Mouse (Mus musculus) limb, embryonic 13.5 days (tissue): Measurements from ENCODE around the gene Olfr418. TPM values are rescaled to one million over a fixed set of nuclear protein-coding genes. Genes with fewer than 3 reads are reported as not detected.
"Not testable (repeated sequence)": the region's sequence is repeated elsewhere in the genome, so short reads cannot be mapped to it uniquely, and the experiment has no call there.

Experiments
- ATAC-seq: fragments of 200-750 bp; cut with Nextera tagmentation; 2 replicates; pipeline ENCODE4 v1.8.0; 2017; ENCODE audit warnings: low read depth, moderate number of reproducible peaks, moderate TSS enrichment; ENCODE audit not compliant: low FRiP score
- H3K27ac ChIP-seq: fragments of 300-500 bp; sonication (generic); 2 replicates; pipeline ENCODE4 v1.5.1; 2015; ENCODE audit warnings: inconsistent platforms, mild to moderate bottlenecking, moderate library complexity
- H3K27me3 ChIP-seq: fragments of 300-500 bp; sonication (generic); 2 replicates; pipeline ENCODE4 v1.6.1; 2015; ENCODE audit warnings: mild to moderate bottlenecking, inconsistent platforms
- H3K36me3 ChIP-seq: fragments of 300-500 bp; sonication (generic); 2 replicates; pipeline ENCODE4 v1.6.1; 2015; ENCODE audit warnings: inconsistent platforms, mild to moderate bottlenecking, moderate library complexity
- H3K4me1 ChIP-seq: fragments of 300-500 bp; sonication (generic); 2 replicates; pipeline ENCODE4 v1.6.1; 2015; ENCODE audit warnings: inconsistent platforms
- H3K4me2 ChIP-seq: fragments of 300-500 bp; sonication (generic); replicated peaks from 2 replicates; pipeline ENCODE4 v1.6.1; 2015; ENCODE audit warnings: inconsistent platforms, mild to moderate bottlenecking, moderate library complexity
- H3K4me3 ChIP-seq: fragments of 300-500 bp; sonication (generic); 2 replicates; pipeline ENCODE4 v1.5.1; 2015; ENCODE audit warnings: moderate library complexity, mild to moderate bottlenecking, inconsistent platforms
- H3K9ac ChIP-seq: fragments of 300-500 bp; sonication (generic); 2 replicates; pipeline ENCODE4 v1.6.1; 2015; ENCODE audit warnings: mild to moderate bottlenecking, inconsistent platforms
- H3K9me3 ChIP-seq: fragments of 300-500 bp; sonication (generic); 2 replicates; pipeline ENCODE4 v1.6.1; 2016; ENCODE audit warnings: inconsistent platforms
- WGBS: fragments of 180-500 bp; shearing (Covaris S2); methylation state at CpG from one replicate; pipeline ENCODE4 v1.1.7; 2015; 5-methylcytosine and 5-hydroxymethylcytosine counted together
- polyA plus RNA-seq: library from polyadenylated mRNA; unstranded; fragments of >200 nt; fragmentation: Nextera tagmentation; extraction: Ambion mirVana; gene quantifications from 2 replicates; pipeline ENCODE4 v1.2.1, GENCODE M21; 2015

The Olfr418 gene
- not detected in 2 replicates for polyA plus RNA-seq

- no peak within 1 kb of the TSS for H3K4me2 ChIP-seq
- H3K4me3 ChIP-seq, result no peak within 1 kb of the TSS
- no peaks in the 10 kb centered on the region for H3K9me3 ChIP-seq
- no peak within 1 kb of the TSS for H3K9ac ChIP-seq
- H3K27me3 ChIP-seq, result no peaks in the 10 kb centered on the region
- ATAC-seq, result no peak
- H3K36me3 ChIP-seq, result no peaks in the 10 kb centered on the region
- H3K27ac ChIP-seq, result no peak within 1 kb of the TSS
- no peaks in the 10 kb centered on the region for H3K4me1 ChIP-seq
Measured at GRCm38 (mm10) chr1:173265701-173266100, at the start of gene Olfr418. TSS of gene Olfr418 (plus strand) at chr1:173266001.

GRCm38 (mm10) chr1:173216481-173216880 lies 49.3 kb upstream of the Olfr418 start:
- no peaks in the 10 kb centered on the region for H3K36me3 ChIP-seq
- H3K4me2 ChIP-seq, result no peak overlapping the region
- H3K4me1 ChIP-seq, result no peaks in the 10 kb centered on the region
- 89% methylated on average over 3 of the region's 3 CpGs for WGBS
- H3K4me3 ChIP-seq, result no peak overlapping the region
- no peak for ATAC-seq
- no peak overlapping the region for H3K27ac ChIP-seq
- H3K9me3 ChIP-seq, result no peaks in the 10 kb centered on the region
- no peak overlapping the region for H3K9ac ChIP-seq
- no peaks in the 10 kb centered on the region for H3K27me3 ChIP-seq

DNA sequence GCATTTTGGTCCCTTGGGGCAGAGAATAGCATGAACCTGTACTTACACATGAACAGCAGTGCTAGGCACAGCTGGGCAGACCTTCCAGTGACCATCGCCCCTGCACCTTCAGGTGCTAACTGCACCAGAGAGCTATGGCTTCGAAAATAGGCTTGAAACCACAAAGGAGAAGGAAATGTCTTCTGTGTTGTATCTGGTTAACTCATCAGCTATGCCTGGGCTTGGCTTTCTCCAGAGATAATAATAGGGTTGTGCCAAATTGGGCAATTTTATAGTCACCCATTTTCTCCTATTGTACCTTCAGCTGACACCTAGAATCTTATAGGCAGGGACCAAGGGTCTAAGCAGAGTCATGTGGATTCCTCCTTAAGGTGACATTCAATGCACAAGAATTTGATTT lies 38.7 kb upstream of the Olfr418 start, which contains the start of gene Fcer1a:
Gene Fcer1a (minus strand): TSS at position 134 of the 400 bp plus-strand sequence.
- Histone ChIP-seq H3K4me2 (no peak within 1 kb of the TSS), H3K4me3 (no peak within 1 kb of the TSS), H3K27ac (no peak within 1 kb of the TSS), H3K4me1 (no peaks in the 10 kb centered on the region), H3K27me3 (no peaks in the 10 kb centered on the region), H3K9me3 (no peaks in the 10 kb centered on the region), H3K36me3 (no peaks in the 10 kb centered on the region), H3K9ac (no peak within 1 kb of the TSS)
- WGBS, result 74% methylated on average over 2 of the region's 2 CpGs
- ATAC-seq, result no peak

GRCm38 (mm10) chr1:173237004-173237403 lies 28.8 kb upstream of the Olfr418 start:
- H3K36me3 ChIP-seq, H3K4me1 ChIP-seq, ATAC-seq, H3K4me2 ChIP-seq, H3K9ac ChIP-seq, H3K4me3 ChIP-seq, H3K27ac ChIP-seq, H3K9me3 ChIP-seq, H3K27me3 ChIP-seq: not testable (repeated sequence)
- 85% methylated on average over 1 of the region's 1 CpGs for WGBS

- no peak overlapping the region for H3K4me3 ChIP-seq
- H3K36me3 ChIP-seq, result no peaks in the 10 kb centered on the region
- ATAC-seq, result no peak
- 93% methylated on average over 3 of the region's 3 CpGs for WGBS
- no peaks in the 10 kb centered on the region for H3K9me3 ChIP-seq
- no peaks in the 10 kb centered on the region for H3K27me3 ChIP-seq
- no peak overlapping the region for H3K27ac ChIP-seq
- H3K9ac ChIP-seq, result no peak overlapping the region
- H3K4me2 ChIP-seq, result no peak overlapping the region
- no peaks in the 10 kb centered on the region for H3K4me1 ChIP-seq
Measured at GRCm38 (mm10) chr1:173249888-173250287, 15.9 kb upstream of the Olfr418 start.

DNA sequence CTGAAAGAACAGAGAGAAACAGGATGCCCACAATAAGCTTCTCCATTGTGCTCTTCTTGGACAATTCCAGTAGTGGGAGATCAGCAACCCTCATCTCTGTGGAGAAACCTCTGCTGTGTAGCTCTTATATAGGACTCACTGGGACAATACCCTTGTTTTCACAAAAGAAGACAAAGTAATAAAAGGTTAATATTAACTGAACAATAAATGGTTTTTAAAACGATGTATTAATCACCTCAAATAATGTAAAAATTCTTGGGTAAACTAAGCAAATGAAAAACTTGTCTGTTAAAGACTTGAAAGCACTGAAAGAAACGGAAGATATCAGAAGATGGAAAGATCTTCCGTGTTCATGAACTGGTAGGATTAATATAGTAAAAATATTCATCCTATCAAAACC lies 11.9 kb downstream of the Olfr418 start, which contains the start of gene Mptx2:
Gene Mptx2 (minus strand): TSS at position 101 of the 400 bp plus-strand sequence.
- H3K27me3 ChIP-seq, result no peaks in the 10 kb centered on the region
- no peaks in the 10 kb centered on the region for H3K9me3 ChIP-seq
- no peak for ATAC-seq
- no peak within 1 kb of the TSS for H3K4me2 ChIP-seq
- no peaks in the 10 kb centered on the region for H3K4me1 ChIP-seq
- H3K36me3 ChIP-seq, result no peaks in the 10 kb centered on the region
- WGBS, result 72% methylated on average over 3 of the region's 3 CpGs
- H3K4me3 ChIP-seq, result no peak within 1 kb of the TSS
- H3K9ac ChIP-seq, result no peak within 1 kb of the TSS
- H3K27ac ChIP-seq, result no peak within 1 kb of the TSS

DNA sequence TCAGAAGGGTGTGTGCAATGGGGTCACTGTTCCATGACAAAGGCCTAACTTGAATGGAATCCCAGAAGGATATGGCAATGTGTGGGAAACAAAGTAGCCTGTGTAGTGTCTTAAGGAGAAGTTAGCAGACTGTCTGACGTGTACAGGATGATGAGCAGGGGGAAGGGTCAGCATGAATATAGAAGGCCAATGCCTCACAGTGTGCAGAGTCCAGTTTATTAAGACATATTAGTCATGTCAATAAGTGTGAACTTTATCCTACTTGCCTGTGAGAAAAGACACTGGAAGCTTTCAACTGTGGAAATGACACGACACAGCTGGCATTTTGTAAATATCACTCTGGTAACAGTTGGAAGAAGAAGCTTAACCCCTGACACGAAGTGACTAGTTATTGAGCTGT lies 37.0 kb downstream of the Olfr418 start:
- not testable (repeated sequence) for H3K4me2 ChIP-seq, ATAC-seq, H3K9me3 ChIP-seq, H3K4me3 ChIP-seq, H3K27me3 ChIP-seq, H3K9ac ChIP-seq, H3K27ac ChIP-seq, H3K4me1 ChIP-seq, H3K36me3 ChIP-seq
- 62% methylated on average over 3 of the region's 3 CpGs for WGBS

DNA sequence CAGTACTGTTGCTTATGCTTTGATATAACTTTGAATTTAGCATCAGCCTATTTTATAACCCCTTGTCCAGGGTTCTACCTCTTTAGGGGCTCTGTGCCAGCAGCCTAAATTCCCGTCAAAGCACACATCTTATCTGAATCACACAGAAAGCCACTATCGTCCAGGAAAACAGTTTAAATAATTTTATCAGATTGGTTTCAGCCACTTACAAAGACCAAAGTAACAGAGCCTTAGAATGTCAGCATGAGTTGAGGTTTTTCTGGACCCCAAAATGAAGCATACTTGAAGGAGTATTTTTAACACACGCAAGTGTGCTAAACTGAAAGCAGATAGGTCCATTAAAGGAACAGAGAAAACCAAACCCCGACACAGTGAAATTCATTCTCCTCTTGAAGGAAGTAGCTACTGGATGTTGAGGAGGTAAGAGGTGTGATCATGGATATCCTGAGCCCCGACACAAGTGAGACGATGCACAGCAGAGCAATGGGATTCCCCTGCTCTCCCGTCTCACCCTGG lies 47.8 kb downstream of the Olfr418 start:
- not testable (repeated sequence) for H3K36me3 ChIP-seq, H3K4me1 ChIP-seq, H3K27ac ChIP-seq, H3K4me3 ChIP-seq, ATAC-seq, H3K27me3 ChIP-seq, H3K4me2 ChIP-seq, H3K9me3 ChIP-seq, H3K9ac ChIP-seq
- WGBS, result 78% methylated on average over 7 of the region's 7 CpGs

- Histone ChIP-seq H3K4me2 (no peak overlapping the region), H3K27ac (no peak overlapping the region), H3K9ac (no peak overlapping the region), H3K36me3 (no peaks in the 10 kb centered on the region), H3K4me1 (no peaks in the 10 kb centered on the region), H3K27me3 (no peaks in the 10 kb centered on the region), H3K9me3 (no peaks in the 10 kb centered on the region), H3K4me3 (no peak overlapping the region)
- no peak for ATAC-seq
- WGBS, result 91% methylated on average over 3 of the region's 3 CpGs
Measured at GRCm38 (mm10) chr1:173315725-173316124, 49.9 kb downstream of the Olfr418 start.

GRCm38 (mm10) chr1:173317925-173318477 lies 52.2 kb downstream of the Olfr418 start:
- Histone ChIP-seq H3K27ac (no peak overlapping the region), H3K4me1 (no peaks in the 10 kb centered on the region), H3K4me2 (no peak overlapping the region), H3K27me3 (no peaks in the 10 kb centered on the region), H3K36me3 (no peaks in the 10 kb centered on the region), H3K4me3 (no peak overlapping the region), H3K9ac (no peak overlapping the region), H3K9me3 (no peaks in the 10 kb centered on the region)
- WGBS, result 78% methylated on average over 2 of the region's 2 CpGs
- no peak for ATAC-seq

DNA sequence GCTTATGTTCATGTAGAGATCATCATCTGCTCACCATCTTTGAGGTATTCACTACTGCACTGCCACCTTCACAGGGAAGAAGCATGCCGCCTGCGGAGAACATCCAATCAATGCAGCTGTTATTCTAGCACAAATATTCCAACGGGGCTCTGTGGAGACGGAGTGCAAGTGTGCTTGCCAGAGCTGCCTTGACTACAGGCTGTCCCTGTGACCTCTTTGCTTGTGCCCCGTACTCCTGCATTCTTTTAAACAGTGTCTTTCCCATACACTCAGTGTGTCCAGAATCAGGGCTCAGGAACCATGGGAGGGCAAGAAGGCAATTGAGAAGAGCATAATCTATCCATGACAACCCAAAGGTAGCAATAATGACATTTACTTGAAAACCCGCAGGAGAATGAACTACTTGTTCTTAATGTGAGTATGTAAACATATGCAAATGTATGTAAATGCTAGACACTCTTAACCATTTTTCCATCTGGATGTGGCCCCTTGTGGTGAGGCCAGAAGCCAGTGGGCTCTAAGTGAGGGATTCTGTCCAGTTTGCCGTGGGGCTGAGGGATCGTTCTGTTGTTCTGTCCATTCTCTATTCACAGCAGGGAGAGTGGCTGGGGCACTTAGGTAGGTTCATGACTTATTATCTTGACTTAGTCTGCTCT lies 55.9 kb downstream of the Olfr418 start:
- H3K27ac ChIP-seq, result no peak overlapping the region
- no peak overlapping the region for H3K4me2 ChIP-seq
- H3K4me3 ChIP-seq, result no peak overlapping the region
- no peak overlapping the region for H3K9ac ChIP-seq
- ATAC-seq, result no peak
- no peaks in the 10 kb centered on the region for H3K27me3 ChIP-seq
- WGBS, result 78% methylated on average over 8 of the region's 8 CpGs
- H3K36me3 ChIP-seq, result no peaks in the 10 kb centered on the region
- H3K9me3 ChIP-seq, result no peaks in the 10 kb centered on the region
- no peaks in the 10 kb centered on the region for H3K4me1 ChIP-seq

- no peak for ATAC-seq
- no peak overlapping the region for H3K27ac ChIP-seq
Measured at GRCm38 (mm10) chr1:173322249-173322627, 56.4 kb downstream of the Olfr418 start.

More at GRCm38 (mm10) chr1:173322249-173322627, 56.4 kb downstream of the Olfr418 start:
- H3K36me3 ChIP-seq, result no peaks in the 10 kb centered on the region
- H3K4me1 ChIP-seq, result no peaks in the 10 kb centered on the region
- WGBS, result 67% methylated on average over 6 of the region's 6 CpGs
- no peak overlapping the region for H3K4me3 ChIP-seq
- no peaks in the 10 kb centered on the region for H3K9me3 ChIP-seq
- H3K4me2 ChIP-seq, result no peak overlapping the region
- H3K9ac ChIP-seq, result no peak overlapping the region
- H3K27me3 ChIP-seq, result no peaks in the 10 kb centered on the region
